Mouse (Mus musculus) 3134 (cell line): ENCODE data around the gene Lrmda.

Experiments used
- DNase-seq: peaks from one replicate; pipeline ENCODE4 v3.0.0-alpha.2; 2011; ENCODE audit warnings: low spot score; ENCODE audit not compliant: insufficient read length; ENCODE audit errors: extremely low read depth

The Lrmda gene

DNA sequence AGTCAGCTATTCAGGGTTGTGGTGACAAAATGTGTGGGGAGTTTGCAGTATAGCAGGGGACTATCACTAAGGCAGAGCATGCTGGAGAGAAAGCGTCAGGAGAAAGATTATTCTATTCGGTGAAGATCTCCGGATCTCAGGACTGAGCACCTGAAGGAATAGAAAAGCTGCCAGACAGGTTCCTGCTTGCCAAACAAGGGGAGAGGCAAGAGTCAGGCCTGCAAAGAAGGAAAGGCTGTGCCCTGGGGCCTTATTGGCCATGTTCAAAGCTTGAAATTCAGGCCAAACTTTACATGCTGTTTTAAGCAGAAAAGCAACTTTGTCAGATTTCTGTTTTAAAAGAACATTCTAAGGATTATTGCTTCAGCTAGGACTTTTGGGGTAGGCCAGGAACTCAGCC is 789.7 kb downstream of the Lrmda start:
- DNase-seq, result no peak

DNA sequence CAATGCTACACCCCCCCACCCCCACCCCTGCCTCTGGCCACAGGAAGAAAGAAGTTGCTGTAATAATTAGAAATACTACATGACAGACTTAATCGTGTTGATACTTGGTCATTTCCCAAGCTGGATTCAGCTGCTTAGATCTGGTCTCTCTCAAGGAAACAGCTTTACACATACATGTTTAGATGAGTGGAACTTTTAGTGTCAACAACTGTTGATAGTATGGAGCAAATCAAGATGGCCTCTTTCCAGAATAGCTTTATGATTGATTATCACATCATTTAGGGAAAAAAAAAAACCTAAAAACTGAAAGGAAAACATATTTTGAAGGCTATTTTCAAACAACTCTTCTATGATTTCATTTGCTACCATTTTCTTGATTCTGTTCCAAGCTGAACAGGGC is 791.0 kb downstream of the Lrmda start:
- DNase-seq, result no peak

DNA sequence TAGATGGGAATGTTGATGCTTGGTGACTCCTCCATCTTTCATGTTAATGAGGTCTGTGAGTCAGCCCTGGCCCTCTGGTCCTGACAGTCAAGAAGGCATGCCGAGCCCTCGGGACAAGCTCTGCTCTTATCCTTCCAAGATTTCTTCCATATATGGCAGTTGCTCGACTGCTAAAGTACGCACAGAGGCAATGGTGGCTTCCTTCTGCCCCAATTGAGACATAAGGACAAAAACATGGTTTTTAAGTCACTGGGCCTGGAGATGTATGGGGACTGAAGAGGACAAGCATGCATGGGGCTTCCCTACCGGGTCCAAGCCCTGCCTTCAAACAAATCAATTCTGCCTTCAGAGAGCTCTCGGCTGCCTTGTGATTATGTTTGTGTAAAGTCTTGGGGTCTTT is 793.3 kb downstream of the Lrmda start:
- DNase-seq, result no peak

DNA sequence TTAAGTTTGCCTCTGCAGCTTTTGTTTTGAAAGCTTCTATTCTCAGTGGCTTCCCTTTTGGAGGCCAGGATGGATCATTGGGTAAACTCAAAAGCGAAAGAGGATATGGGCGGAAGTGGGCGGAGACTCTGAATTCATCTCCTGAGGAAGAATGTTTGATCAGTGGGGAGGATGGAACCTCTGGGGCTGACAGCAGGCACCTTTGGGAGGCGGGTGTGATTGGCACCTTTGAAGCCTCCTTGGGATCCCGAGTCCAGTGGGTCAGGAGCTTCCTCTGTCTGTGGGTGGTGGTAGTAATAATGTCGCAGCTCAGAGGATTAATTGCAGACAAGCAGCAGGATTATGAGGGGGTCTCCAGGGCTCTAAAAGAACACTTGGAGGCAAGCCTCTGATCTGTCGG is 793.9 kb downstream of the Lrmda start:
- no peak for DNase-seq

DNA sequence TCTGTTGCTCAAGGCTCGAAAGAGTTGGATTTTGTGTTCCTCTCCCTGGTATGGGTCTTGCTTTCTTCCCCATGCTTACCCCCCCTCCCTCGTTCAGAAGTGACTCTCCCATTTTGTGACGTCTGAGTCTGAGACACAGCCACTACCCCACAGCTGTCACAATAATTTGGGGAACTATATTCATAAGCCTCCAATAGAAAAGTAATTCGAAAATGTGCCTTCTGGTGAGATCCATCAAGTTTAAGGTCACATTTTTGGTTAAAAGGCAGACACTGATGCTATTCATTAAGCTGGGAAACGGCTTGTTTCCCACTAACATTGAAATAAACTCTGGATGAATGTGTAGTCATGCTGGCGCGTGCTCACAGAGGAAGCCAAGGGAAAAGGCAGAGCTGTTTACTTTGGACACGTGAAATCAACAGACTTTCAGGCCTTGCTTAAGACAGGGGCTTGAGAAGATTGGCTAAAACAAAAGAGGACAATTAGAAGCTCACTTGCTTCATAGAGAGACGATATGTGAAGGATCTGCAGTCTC is 795.4 kb downstream of the Lrmda start:
- DNase-seq, result no peak

DNA sequence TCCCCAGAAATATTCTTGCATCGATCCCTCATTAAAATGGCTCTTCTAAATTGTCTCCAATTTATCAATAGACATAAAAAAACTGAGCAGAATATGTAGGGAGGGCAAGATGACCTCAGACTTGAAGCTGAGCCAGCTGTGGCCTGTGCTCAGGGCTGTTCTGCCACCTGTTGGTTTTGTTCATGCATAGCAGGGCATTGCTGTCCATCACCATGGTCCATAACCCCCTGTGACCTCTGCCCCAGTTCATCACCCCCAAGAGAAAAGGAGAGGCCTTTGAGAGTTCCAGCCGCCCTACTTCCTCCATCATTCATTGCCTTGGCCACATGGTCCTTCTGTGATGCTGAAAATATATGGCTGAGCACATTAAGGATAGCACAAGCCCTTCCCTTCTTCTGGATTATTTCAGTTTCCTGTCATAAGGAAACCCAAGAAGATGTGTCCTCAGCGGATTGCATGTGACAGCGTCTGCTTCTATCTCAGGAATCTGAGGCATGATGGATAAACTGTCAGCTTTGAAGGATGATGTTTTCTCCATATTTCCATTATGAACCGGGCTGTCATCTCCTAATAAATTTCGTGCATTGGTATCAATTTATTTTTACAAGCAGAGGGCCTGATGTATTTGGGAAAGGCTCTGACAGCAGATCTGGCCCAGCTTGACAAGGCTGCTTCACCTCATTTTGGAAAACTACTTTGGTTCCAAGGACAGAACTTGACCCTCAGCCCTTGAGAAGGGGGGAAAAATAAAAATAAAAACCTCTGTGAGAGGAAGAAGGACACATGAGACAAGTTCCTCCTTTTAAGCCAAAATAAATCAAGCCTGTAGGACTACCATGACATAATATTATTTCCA is 798.1 kb downstream of the Lrmda start:
- no peak for DNase-seq

DNA sequence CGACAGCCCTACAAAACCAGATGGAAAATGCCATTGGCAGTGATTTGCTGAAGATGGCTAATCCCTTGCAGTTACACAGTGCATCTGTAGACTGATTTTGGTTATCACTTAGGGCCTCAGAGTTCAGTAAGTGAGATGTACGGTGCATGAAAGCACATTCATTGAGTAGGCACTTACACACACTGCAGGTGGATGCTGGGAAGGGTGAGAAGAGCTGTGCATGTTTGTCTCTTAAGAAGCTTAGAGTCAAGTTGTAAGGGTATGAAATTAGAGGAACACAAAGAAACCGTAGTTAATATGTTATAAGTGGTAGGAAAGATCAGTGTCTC is 798.7 kb downstream of the Lrmda start:
- DNase-seq, result no peak

DNA sequence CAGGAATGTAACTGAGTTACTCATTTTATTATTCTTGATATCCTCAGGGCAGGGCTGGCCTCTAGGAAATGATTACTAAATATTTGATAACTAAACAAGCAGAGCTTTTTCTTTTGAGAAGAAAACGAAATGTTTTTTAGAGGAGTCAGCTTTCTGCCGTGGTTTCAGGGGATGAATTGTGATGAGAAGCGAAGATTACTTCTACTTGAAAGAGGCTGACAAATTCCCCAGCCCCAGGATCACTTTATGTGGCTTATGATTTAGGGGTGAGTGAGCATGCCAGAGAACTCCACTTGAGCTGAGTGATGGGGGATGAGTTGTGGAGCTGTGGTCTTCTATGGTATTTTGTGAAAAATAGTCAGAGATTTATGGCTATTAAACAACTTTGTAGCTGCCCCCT is 803.4 kb downstream of the Lrmda start:
- DNase-seq, result no peak

DNA sequence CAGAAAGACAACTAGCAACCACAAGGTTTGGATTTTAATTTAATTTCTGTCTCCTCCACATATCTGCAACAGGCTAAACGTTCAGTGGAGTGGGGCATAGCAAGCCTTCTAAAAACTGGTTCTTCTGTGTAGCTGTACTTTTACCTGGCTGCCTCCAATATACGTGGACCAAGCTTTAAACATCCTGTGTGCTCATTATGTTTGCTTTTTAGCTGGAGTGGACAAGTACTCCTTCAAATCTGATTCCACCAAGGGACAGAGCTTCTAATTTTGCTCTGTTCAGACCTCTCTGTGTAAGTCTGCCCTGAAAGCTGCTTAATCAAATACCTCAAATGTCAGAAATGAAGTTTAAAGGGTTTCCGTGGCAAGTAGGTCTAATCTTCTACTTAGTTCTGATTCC is 807.3 kb downstream of the Lrmda start:
- no peak for DNase-seq

DNA sequence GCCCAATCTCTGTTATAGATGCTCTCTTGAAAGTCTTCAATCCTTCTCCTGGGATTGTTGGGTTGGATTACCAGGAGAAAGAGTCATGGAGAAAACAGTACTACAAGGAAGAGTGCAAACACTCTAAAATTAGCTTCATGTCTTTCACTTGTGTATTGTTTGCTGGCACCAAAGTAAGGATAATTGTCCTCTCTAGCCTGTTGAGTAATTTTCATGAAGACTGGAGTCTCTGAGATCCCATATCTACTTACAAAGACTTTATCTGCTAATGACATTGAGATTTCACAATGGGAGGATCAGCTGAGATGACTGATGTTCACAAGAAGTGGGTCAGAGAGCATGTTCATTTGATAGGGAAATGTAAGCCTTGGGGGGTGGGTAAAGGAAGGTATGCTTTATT is 817.5 kb downstream of the Lrmda start:
- DNase-seq, result no peak

DNA sequence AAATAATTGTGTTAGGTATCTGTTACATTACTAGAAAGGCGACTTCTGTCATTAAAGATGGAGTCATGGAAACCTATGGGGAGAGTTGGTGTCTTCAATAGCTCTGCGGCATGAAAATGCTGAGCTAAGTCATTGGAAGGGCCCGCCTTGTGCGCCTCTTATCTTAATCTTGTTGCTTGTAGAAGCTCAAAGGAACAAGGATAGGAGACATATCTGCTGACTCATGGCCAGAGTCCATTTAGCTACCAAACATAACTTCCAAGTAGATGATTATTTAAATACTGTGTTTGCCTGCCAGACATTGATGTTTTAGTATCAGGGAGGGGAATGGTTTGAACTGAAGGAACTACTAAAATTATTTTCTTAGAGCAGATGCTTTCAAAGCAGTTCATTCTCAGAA is 821.6 kb downstream of the Lrmda start:
- no peak for DNase-seq

DNA sequence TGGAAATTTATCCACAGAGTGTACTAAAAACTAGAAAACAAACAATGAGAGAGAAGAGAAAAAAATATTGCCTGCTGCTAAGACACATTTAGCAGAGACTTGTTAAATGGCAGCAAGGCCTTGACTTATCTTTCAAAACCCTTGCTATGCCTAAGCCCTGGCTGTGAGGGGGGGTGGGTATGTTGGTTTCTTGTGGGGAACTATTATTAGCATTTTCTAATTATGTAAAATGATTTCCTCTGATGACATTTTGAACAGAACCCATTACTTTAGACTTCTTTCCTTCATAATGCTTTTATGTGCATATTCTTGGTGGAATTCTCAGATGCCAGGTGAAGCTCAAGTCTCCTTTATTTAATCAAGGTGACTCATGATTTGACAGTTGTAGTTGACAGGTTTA is 824.5 kb downstream of the Lrmda start:
- DNase-seq, result no peak

DNA sequence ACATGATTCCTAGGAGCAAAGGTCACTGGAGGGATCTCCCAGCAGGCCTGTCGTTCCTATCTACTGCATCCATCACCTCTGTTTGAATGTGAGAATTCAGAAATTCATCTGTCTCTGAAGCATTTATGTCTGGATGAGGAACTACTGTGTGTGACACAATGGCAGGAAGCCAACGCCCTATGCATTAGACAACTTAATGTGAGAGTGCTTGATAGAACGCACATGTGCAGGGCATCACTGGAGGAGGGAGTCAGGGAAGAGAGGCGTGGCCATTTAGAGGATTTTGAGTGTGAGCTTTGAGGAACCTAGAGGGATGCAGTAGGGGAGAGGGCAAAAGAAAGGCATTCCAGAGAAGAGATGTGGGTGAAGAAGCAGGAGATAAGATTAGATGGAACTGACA is 825.9 kb downstream of the Lrmda start:
- DNase-seq, result no peak

DNA sequence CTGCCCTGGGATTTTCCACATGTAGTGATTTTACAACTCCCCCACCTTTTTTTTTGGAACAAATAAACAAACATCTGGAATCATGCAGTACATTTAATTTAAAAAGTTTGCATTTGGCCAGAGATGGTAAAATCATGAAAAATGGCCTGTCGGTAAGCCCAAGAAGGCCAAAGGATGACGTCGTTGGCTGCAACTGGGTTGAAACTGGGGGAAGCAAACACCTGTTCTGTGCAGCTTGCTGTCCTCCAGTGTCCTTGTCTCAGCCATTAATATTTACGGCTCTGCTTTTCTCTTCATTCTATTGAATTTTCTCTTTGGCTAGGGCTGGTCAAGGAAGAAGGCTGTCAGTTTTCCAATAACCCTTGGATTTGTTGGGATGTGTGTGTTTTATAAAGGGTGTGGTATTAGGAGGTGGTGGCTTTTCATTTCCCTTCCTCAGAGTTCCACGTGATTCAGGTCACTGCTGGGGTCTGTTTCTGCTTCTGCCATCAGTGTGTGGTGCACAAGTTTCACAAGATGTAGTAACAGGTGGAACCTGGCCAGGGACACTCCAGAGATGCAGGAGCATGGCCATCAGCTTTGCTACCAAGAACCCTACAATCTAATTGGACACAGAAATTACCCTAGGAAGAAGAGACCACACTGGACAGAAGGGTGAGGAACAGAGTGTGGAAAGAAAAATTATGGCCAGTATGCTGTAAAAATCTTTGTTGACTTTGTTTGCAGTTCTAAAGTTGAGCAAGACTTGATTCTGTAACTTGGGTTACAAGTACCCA is 827.7 kb downstream of the Lrmda start:
- no peak for DNase-seq

DNA sequence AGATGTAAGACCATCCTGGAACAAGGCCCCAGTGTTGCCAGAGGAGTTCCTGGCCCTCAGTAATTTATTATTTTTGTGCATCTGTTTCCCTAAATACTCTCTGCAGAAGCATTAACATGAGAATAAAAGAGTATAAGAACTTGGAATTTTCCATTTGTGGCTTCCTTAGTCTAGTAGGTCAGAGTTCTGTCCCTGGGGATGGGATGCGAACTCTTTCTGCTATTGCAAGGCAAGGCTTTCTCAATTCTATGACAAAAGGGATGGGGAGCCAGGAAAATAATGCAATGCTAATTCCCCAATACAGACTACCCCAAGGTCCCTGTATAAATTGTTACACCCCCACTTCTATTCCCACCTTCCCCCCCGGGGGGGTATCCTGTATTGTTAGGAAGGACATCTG is 829.6 kb downstream of the Lrmda start:
- no peak for DNase-seq

DNA sequence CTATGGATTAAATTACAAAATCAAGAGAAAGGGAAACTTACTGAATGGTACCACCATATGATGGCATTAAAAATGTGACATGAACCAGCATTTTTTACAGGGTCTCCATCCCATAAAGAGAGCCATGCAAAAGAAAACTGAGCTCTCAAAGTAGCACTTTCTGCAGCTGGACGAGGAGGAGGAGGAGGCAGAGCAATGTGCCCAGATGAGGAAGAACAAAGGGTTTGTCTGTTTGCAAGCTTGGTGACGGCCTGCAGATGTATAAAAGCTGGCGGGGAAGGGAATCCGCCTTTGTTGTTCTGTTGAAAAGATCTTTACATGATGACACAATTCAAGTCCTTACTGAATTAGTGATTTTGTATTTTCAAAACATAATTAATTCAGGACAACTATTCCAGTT is 841.1 kb downstream of the Lrmda start:
- DNase-seq, result no peak

DNA sequence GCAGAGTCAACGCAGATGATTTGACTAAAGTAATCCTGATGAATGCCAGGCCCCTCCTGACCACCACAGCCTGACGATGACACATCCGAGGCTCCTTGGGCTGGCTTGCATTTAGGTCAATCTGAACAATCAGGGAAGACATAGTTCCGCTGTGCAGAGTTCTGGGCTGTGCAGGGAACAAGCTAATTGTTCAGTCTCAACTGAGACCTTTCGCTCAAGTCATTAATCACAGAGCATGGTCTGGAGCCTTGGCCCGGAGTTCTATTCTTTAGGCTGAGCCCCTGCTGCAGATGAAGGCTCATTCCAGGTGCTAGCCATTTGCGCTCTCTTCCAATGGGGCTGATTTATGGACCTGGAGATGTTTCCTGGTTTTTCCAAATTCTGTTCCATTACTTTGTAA is 844.6 kb downstream of the Lrmda start:
- DNase-seq, result no peak

DNA sequence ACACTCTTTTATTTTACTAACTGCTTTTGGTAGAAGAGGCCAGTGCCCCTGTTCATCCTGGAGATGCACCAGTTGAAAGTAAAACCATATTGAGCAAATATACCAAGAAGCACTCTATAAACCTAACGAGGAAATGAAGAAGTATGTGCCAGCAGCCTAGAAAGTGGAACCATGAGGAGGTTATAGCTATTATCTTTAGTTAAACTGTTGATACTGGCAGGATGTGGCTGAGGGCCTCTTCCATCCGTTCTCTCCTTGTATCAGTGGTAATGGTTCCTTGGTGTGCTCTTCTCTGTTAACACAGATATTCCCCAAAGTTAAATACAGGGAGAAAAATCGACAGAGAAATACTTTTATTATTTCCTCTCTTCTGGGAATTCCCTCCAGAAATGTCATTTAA is 855.1 kb downstream of the Lrmda start:
- no peak for DNase-seq

DNA sequence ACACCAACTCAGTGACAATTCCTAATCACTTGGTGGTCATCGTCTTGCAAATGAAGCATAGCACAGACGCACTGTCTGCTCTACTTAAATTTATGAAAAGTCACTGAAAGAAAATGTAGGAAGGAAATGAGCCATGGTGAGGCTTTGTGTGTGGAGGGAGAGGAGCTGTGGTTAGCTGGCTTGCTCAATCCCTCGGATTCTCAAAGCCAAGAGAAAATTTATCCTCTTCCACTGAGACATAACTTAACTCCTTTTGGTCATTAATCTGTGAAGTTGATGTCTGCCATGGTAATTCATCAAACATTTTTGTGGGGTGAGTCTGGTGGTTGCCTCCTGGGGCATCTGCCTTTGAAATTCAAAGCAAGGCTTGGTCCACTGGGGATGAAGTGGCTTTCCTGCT is 867.7 kb downstream of the Lrmda start:
- peak; percentile 42 for DNase-seq

DNA sequence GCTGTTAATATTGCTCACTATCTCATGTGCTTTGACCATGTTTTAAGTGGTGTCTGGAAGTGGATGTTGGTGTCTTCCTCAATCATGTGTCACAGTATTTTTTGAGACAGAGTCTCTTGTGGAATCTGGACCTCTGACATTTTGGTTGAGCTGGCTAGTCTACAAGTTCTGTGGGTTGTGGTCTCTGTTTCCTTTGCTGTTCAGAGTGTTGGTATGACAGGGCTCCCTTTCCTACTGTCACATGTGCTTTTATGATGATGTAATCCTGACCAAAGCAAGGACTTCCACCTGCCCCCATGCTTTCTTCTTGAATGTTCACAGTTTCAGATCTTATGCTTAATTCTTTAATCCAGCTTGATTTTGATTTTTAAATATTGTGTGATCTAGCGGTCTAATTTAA is 879.8 kb downstream of the Lrmda start:
- DNase-seq, result peak; percentile 44

DNA sequence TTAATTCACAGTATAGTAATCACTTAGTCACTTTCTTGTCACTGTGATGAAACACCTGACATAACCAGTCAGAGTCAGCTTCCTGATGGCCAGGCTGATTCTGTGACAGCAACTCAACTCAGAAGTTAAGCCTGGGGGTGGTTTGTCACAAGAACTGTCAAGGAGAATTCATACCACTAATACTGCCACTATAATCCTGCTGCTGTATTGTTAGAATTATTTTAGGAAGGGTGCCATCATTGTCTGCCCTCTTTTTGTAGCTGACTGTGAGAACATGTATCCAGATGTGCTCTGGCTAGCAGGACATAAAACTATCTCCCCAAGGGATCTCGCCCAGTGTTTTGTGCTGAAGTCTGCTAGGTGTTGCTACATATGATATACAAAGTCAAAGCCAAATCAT is 882.6 kb downstream of the Lrmda start:
- no peak for DNase-seq

DNA sequence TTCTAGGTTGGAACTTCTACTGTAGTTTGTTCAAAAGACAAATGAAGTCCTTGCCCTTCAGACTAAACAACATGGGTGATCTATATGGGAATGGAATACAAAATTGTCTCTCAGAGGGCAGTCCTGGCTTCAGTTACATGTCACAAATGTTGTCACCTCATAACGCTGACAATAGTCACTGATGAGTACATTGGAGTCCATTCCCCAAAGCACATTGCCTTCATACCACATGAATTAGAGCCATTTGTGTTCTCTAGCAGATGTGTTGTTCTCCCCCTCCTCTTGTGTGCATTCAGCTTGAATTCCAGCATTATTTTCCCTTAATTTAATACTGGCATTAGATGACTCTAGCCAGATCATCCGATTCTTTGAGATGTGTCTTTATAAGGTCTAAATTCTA is 883.4 kb downstream of the Lrmda start:
- DNase-seq, result no peak
